8 mouse cellular contexts compared by ENCODE assay signal in genomic region chr1:171111781-171112575, GRCm38 (mm10). TPM values are rescaled to one million over a fixed set of nuclear protein-coding genes. Genes with fewer than 3 reads are reported as not detected.
DNase-seq lines count a peak whose midpoint lies in the region; ATAC-seq and TF ChIP-seq lines count a peak whose summit lies in the region.

No protein-coding gene starts in this region.

- peak overlapping the region; percentile 34 for H3K9ac ChIP-seq in hindbrain, embryonic 14.5 days

- no peaks in the 10 kb centered on the region for H3K9me3 ChIP-seq in hindbrain, embryonic 14.5 days (ENCODE audit: control insufficient read depth, low read length)

- H3K4me1 ChIP-seq in hindbrain, embryonic 14.5 days (replicated peaks; ENCODE audit: control insufficient read depth, insufficient read depth, low read length), result peaks cover 5% of the 10 kb centered on the region; the same call in 1 of the 2 replicates

- H3K4me2 ChIP-seq in hindbrain, embryonic 14.5 days (replicated peaks), result peak overlapping the region; percentile 81

- DNase-seq in ZHBTc4 (ENCODE audit: low read depth, low spot score), result peak; percentile 60
- peak; percentile 61 for DNase-seq in cerebellum, adult 9-10 months
- peak; percentile 28 to 34 for DNase-seq in frontal cortex, postnatal 25 days (ENCODE audit: low spot score in 2 of 2)
- DNase-seq in hindbrain, embryonic 14.5 days (ENCODE audit: low spot score), result peak; percentile 51
- peak; percentile 24 to 35 for DNase-seq in left cerebral cortex, adult 2 months (ENCODE audit: extremely low spot score in 1 of 2, low spot score in 2 of 2)
- peak; percentile 69 for DNase-seq in lung, postnatal 36 days
- peak; percentile 38 for DNase-seq in right cerebral cortex, postnatal 14 days

- H3K4me3 ChIP-seq in hindbrain, embryonic 14.5 days (replicated peaks; ENCODE audit: low read length), result peak overlapping the region; percentile 43
- peak overlapping the region; percentile 69 for H3K4me3 ChIP-seq in left cerebral cortex, adult 2 months

- H3K27me3 ChIP-seq in hindbrain, embryonic 14.5 days (ENCODE audit: control insufficient read depth, insufficient read depth, low read length), result no peaks in the 10 kb centered on the region

- ATAC-seq in hindbrain, embryonic 14.5 days (ENCODE audit: low FRiP score), result no peak
- no peak for ATAC-seq in activated CD4-positive, CD25-positive, alpha-beta regulatory T cell, adult 4 months

- WGBS in hindbrain, embryonic 14.5 days, result 2% methylated on average over 15 of the region's 15 CpGs

- intact Hi-C loops in left cerebral cortex, adult 2 months (cut with DNase I), result loop anchor here (2.0 to 10.0 kb wide), 6 partner anchors 109 to 363 kb away; partner anchors contain the start of genes Nit1, Pfdn2 and Usf1

- no peaks in the 10 kb centered on the region for H3K36me3 ChIP-seq in hindbrain, embryonic 14.5 days (replicated peaks; ENCODE audit: control insufficient read depth, insufficient read depth)

- no peak for TF ChIP-seq CTCF in left cerebral cortex, adult 2 months (IDR thresholded peaks at IDR 0.05)

- no peak overlapping the region for H3K27ac ChIP-seq in hindbrain, embryonic 14.5 days
- peak overlapping the region; percentile 59 for H3K27ac ChIP-seq in left cerebral cortex, adult 2 months

RNA-seq across cellular contexts. Expression of gene Cfap126, which starts 1.7 kb away (rescaled TPM):
- 11.7 and 20.3 TPM in 2 replicates for polyA plus RNA-seq in hindbrain, embryonic 14.5 days (2014; fragmentation: Nextera tagmentation; extraction: Ambion mirVana)
- total RNA-seq in left cerebral cortex, adult 2 months (2021), result 1 to 10 TPM in 1 of 2 experiments, not detected in 1; 1.5 TPM
- 1 to 10 TPM; 2.1 to 2.4 TPM for polyA plus RNA-seq in activated CD4-positive, CD25-positive, alpha-beta regulatory T cell, adult 4 months (2017; shearing (Covaris generic))

RNA-seq across cellular contexts. Expression of gene Sdhc, which starts 38.4 kb away (rescaled TPM):
- polyA plus RNA-seq in hindbrain, embryonic 14.5 days (2014; fragmentation: Nextera tagmentation; extraction: Ambion mirVana), result 311 and 314 TPM in 2 replicates
- 100 to 1,000 TPM; 194 to 195 TPM for total RNA-seq in left cerebral cortex, adult 2 months (2021)
- polyA plus RNA-seq in activated CD4-positive, CD25-positive, alpha-beta regulatory T cell, adult 4 months (2017; shearing (Covaris generic)), result 100 to 1,000 TPM; 102 to 131 TPM

RNA-seq across cellular contexts. Expression of gene Mpz, which starts 38.5 kb away (rescaled TPM):
- polyA plus RNA-seq in hindbrain, embryonic 14.5 days (2014; fragmentation: Nextera tagmentation; extraction: Ambion mirVana), result 3.5 and 4.8 TPM in 2 replicates
- total RNA-seq in left cerebral cortex, adult 2 months (2021), result not detected
- polyA plus RNA-seq in activated CD4-positive, CD25-positive, alpha-beta regulatory T cell, adult 4 months (2017; shearing (Covaris generic)), result not detected

RNA-seq across cellular contexts. Expression of gene Fcgr3, which starts 47.2 kb away (rescaled TPM):
- polyA plus RNA-seq in hindbrain, embryonic 14.5 days (2014; fragmentation: Nextera tagmentation; extraction: Ambion mirVana), result 9.6 and 11.6 TPM in 2 replicates
- total RNA-seq in left cerebral cortex, adult 2 months (2021), result 10 to 100 TPM; 11.6 to 14.3 TPM
- under 1 TPM in 1 of 2 experiments, not detected in 1; 0.45 TPM for polyA plus RNA-seq in activated CD4-positive, CD25-positive, alpha-beta regulatory T cell, adult 4 months (2017; shearing (Covaris generic))
